ENCODE assay signal across 13 mouse cellular contexts in the genomic region with DNA sequence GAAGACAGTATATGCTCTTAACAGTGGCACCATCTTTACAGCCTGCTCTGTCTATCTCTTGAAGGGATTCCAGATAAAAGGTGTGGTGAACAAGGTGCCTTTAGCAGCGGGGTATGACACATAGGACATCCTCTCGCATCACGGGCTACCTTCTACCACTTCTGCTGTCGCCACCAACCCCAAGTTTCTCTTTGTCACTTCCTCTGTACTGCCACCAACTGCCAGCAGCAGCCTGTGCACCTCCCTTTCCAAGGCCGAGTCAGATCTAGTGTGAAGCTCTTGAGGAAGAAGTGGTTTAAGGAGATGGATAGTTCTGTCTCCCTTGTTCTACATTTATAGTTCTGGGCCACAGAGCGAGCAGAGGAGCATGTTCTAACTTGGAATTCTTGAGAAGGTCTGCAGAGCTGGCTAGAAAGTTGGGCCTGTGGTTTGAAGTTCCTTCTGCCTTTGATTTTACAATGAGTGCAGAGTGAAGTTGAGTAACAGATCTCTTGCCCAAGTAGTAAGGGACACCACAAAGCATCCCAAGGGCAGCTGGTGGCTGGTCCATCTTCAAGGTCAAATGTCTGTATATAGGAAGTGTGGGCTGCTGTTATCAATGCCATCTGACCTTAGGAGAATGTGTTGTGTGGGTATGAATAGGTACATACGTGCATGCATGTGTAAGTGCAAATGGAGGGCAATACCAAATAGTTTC. TPM values are rescaled to one million over a fixed set of nuclear protein-coding genes. Genes with fewer than 3 reads are reported as not detected.
DNase-seq lines count a peak whose midpoint lies in the region; ATAC-seq and TF ChIP-seq lines count a peak whose summit lies in the region.
"Had no signal": no experiment of that assay in that cellular context is flagged by ENCODE, and none has a peak within 500 bp of the region (broad histone marks: within the 10 kb centered on the region; RNA-seq: fewer than 3 reads in every experiment).

No protein-coding gene starts in this region.

- H3K4me2 ChIP-seq in liver, embryonic 14.5 days (ENCODE audit: low read depth), result no peak overlapping the region
- no peak overlapping the region for H3K4me2 ChIP-seq in liver, embryonic 12.5 days
- no peak overlapping the region for H3K4me2 ChIP-seq in midbrain, postnatal 0 days (ENCODE audit: low read depth, low read length, poor library complexity, severe bottlenecking)
- no peak overlapping the region for H3K4me2 ChIP-seq in intestine, embryonic 15.5 days (replicated peaks)
- H3K4me2 ChIP-seq: stomach, embryonic 15.5 days had no signal

- no peaks in the 10 kb centered on the region for H3K27me3 ChIP-seq in liver, embryonic 14.5 days (ENCODE audit: control insufficient read depth, insufficient read depth, low read length)
- H3K27me3 ChIP-seq in liver, embryonic 12.5 days (replicated peaks), result peaks cover 19% of the 10 kb centered on the region
- no peaks in the 10 kb centered on the region for H3K27me3 ChIP-seq in midbrain, postnatal 0 days (ENCODE audit: insufficient read depth, low read length)
- no peaks in the 10 kb centered on the region for H3K27me3 ChIP-seq in intestine, embryonic 15.5 days (replicated peaks)
- H3K27me3 ChIP-seq: stomach, embryonic 15.5 days had no signal

- no peak for TF ChIP-seq EP300 in liver, embryonic 14.5 days (IDR thresholded peaks at IDR 0.05; ENCODE audit: low read depth)

- no peaks in the 10 kb centered on the region for H3K9me3 ChIP-seq in liver, embryonic 14.5 days (ENCODE audit: control insufficient read depth, low read length)
- no peaks in the 10 kb centered on the region for H3K9me3 ChIP-seq in liver, embryonic 12.5 days (replicated peaks)
- H3K9me3 ChIP-seq in midbrain, postnatal 0 days (ENCODE audit: low read length), result no peaks in the 10 kb centered on the region
- no peaks in the 10 kb centered on the region for H3K9me3 ChIP-seq in intestine, embryonic 15.5 days
- H3K9me3 ChIP-seq: limb, embryonic 10.5 days; stomach, embryonic 15.5 days had no signal

- no peaks in the 10 kb centered on the region for H3K36me3 ChIP-seq in liver, embryonic 14.5 days (replicated peaks; ENCODE audit: control insufficient read depth, insufficient read depth, low read depth)
- H3K36me3 ChIP-seq in liver, embryonic 12.5 days, result no peaks in the 10 kb centered on the region
- H3K36me3 ChIP-seq in midbrain, postnatal 0 days (ENCODE audit: insufficient read depth, low read length), result no peaks in the 10 kb centered on the region
- no peaks in the 10 kb centered on the region for H3K36me3 ChIP-seq in intestine, embryonic 15.5 days
- H3K36me3 ChIP-seq: limb, embryonic 10.5 days; stomach, embryonic 15.5 days had no signal

- 0 out of 4 replicates have a peak, but pooled peaks cover 0 to 5% of the 10 kb centered on the region in 2 experiments for H3K4me1 ChIP-seq in liver, embryonic 14.5 days (replicated peaks; ENCODE audit: control insufficient read depth in 2 of 2, insufficient read depth in 2 of 2, low read length in 1 of 2)
- H3K4me1 ChIP-seq in liver, embryonic 12.5 days, result no peaks in the 10 kb centered on the region
- no peaks in the 10 kb centered on the region for H3K4me1 ChIP-seq in midbrain, postnatal 0 days (ENCODE audit: insufficient read depth, low read length)
- no peaks in the 10 kb centered on the region for H3K4me1 ChIP-seq in intestine, embryonic 15.5 days (replicated peaks)
- H3K4me1 ChIP-seq: limb, embryonic 10.5 days; stomach, embryonic 15.5 days had no signal

- DNase-seq in liver, embryonic 14.5 days (ENCODE audit: low read depth in 3 of 3, low spot score in 3 of 3), result no peak
- peak; percentile 85 for DNase-seq in induced T-regulatory cell, adult 2 months (ENCODE audit: low read depth)
- DNase-seq in thymus, postnatal 25 days, result peak; percentile 72
- DNase-seq in midbrain, postnatal 0 days (ENCODE audit: low spot score), result no peak
- DNase-seq in right cerebral cortex, postnatal 10 days (ENCODE audit: low spot score in 2 of 2), result no peak
- DNase-seq: cerebellum, postnatal 36 days had no signal

- ATAC-seq in liver, embryonic 14.5 days (ENCODE audit: insufficient read depth), result no peak
- ATAC-seq in liver, embryonic 12.5 days, result no peak
- peak; percentile 90 for ATAC-seq in neutrophil, adult 5-6 weeks (ENCODE audit: extremely low read depth, insufficient number of reproducible peaks, low FRiP score, poor library complexity, severe bottlenecking)
- no peak for ATAC-seq in midbrain, postnatal 0 days (ENCODE audit: low FRiP score)
- no peak for ATAC-seq in intestine, embryonic 15.5 days
- ATAC-seq: hindbrain, embryonic 16.5 days had no signal

- no peak overlapping the region for H3K27ac ChIP-seq in liver, embryonic 14.5 days
- no peak overlapping the region for H3K27ac ChIP-seq in liver, embryonic 12.5 days
- H3K27ac ChIP-seq in midbrain, postnatal 0 days (ENCODE audit: low read depth, low read length), result no peak overlapping the region
- H3K27ac ChIP-seq in intestine, embryonic 15.5 days, result no peak overlapping the region
- H3K27ac ChIP-seq: limb, embryonic 10.5 days; stomach, embryonic 15.5 days had no signal

- H3K4me3 ChIP-seq in liver, embryonic 14.5 days (ENCODE audit: insufficient read depth in 1 of 2, low read depth in 2 of 2, low read length in 2 of 2), result no peak overlapping the region
- H3K4me3 ChIP-seq in liver, embryonic 12.5 days, result no peak overlapping the region
- no peak overlapping the region for H3K4me3 ChIP-seq in midbrain, postnatal 0 days (ENCODE audit: low read depth, low read length)
- no peak overlapping the region for H3K4me3 ChIP-seq in intestine, embryonic 15.5 days (replicated peaks)
- H3K4me3 ChIP-seq: limb, embryonic 10.5 days; myocyte; stomach, embryonic 15.5 days had no signal

- TF ChIP-seq CTCF in liver, embryonic 14.5 days (IDR thresholded peaks at IDR 0.05; ENCODE audit: low read depth), result peak; percentile 14; the same call in 1 of the 2 replicates
- TF ChIP-seq CTCF in midbrain, postnatal 0 days (IDR thresholded peaks at IDR 0.05), result no peak

- no peak overlapping the region for H3K9ac ChIP-seq in liver, embryonic 14.5 days (replicated peaks)
- H3K9ac ChIP-seq in liver, embryonic 12.5 days, result no peak overlapping the region
- H3K9ac ChIP-seq in midbrain, postnatal 0 days (replicated peaks; ENCODE audit: low read length, poor library complexity, severe bottlenecking), result no peak overlapping the region
- no peak overlapping the region for H3K9ac ChIP-seq in intestine, embryonic 15.5 days
- H3K9ac ChIP-seq: stomach, embryonic 15.5 days had no signal

- 23% methylated on average over 7 of the region's 7 CpGs for WGBS in liver, embryonic 14.5 days (ENCODE audit: insufficient replicate concordance)
- 29% methylated on average over 7 of the region's 7 CpGs for WGBS in liver, embryonic 12.5 days (ENCODE audit: insufficient replicate concordance)
- WGBS in midbrain, postnatal 0 days, result 92% methylated on average over 7 of the region's 7 CpGs
- 78% methylated on average over 7 of the region's 7 CpGs for WGBS in intestine, embryonic 15.5 days

RNA-seq across cellular contexts. Expression of gene Dars, which starts 30.2 kb away (rescaled TPM):
- polyA plus RNA-seq in liver, embryonic 14.5 days (2012; rRNA removed), result 20.8 and 34.8 TPM in 2 replicates
- 59.6 and 62.8 TPM in 2 replicates for polyA plus RNA-seq in liver, embryonic 14.5 days (2014; fragmentation: Nextera tagmentation; extraction: Ambion mirVana)
- polyA plus RNA-seq in liver, embryonic 12.5 days (2016; fragmentation: Nextera tagmentation; extraction: Ambion mirVana), result 161 and 166 TPM in 2 replicates
- 55.2 and 69.4 TPM in 2 replicates for total RNA-seq in neutrophil, adult 5-6 weeks (2017)
- 53.6 and 62.6 TPM in 2 replicates for total RNA-seq in midbrain, postnatal 0 days (2014; rRNA removed)
- 104 and 105 TPM in 2 replicates for polyA plus RNA-seq in midbrain, postnatal 0 days (2015; fragmentation: Nextera tagmentation; extraction: Ambion mirVana)
- polyA plus RNA-seq in intestine, embryonic 15.5 days (2015; fragmentation: Nextera tagmentation; extraction: Ambion mirVana), result 169 and 200 TPM in 2 replicates

Comparison
In these comparisons a context has a peak if more than half of its experiments do, and no peak if none do; other contexts are left out.
1. DNase-seq: peak in induced T-regulatory cell, adult 2 months (single experiment) and thymus, postnatal 25 days (single experiment); none in liver, embryonic 14.5 days (0 of 3), midbrain, postnatal 0 days (single experiment) and right cerebral cortex, postnatal 10 days (0 of 2).